Comparison of ENCODE assay signal across 8 mouse cellular contexts in the genomic region with DNA sequence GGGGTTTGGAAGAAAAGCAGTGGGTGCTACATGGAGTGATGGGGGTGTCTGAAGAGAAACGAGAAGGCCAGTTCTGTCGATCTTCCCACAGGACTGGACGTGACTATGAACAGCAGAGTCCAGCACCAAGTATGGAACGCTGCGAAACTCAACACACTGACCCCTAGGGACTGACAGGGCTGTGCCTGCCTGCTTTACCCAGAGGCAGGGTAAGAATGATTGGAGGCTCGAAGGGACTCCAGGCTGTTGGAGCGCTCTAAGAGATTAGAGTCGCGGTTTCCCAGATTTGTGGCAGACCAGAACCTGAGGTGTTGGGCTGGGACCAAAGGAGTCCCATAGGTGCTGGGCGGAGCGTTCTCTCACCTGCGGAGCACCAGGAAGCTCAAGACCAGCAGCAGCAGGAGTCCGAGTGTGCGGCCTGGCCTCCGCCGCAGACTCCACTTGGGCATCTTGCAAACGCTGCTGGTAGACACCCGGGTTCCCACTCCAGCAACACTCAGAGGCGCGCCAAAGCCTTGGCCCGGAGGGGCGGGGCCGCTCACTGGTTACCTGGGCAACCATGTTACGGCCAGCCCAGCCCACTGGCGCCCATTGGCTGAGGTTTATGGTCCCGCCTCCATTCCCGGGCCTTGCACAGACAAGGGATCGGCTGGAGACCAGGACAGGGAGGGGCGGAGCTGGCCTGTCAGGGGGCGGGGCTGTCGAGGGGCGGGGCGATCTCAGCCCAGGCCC. TPM values are rescaled to one million over a fixed set of nuclear protein-coding genes. Genes with fewer than 3 reads are reported as not detected.
DNase-seq lines count a peak whose midpoint lies in the region; ATAC-seq and TF ChIP-seq lines count a peak whose summit lies in the region.

A gene (minus strand): TSS at position 534 of the 732 bp plus-strand sequence.

- no peaks in the 10 kb centered on the region for H3K4me1 ChIP-seq in G1E (ENCODE audit: insufficient read depth, low read depth, low read length)
- H3K4me1 ChIP-seq in forebrain, postnatal 0 days (ENCODE audit: insufficient read depth), result no peaks in the 10 kb centered on the region
- no peaks in the 10 kb centered on the region for H3K4me1 ChIP-seq in liver, embryonic 14.5 days (replicated peaks; ENCODE audit: control insufficient read depth in 2 of 2, insufficient read depth in 2 of 2, low read length in 1 of 2)
- no peaks in the 10 kb centered on the region; the same call in 1 of the 2 replicates for H3K4me1 ChIP-seq in neural tube, embryonic 12.5 days

- peak within 1 kb of the TSS; percentile 54; the same call in 1 of the 2 replicates for H3K27ac ChIP-seq in forebrain, postnatal 0 days (ENCODE audit: low read depth, low read length)
- H3K27ac ChIP-seq in liver, embryonic 14.5 days, result no peak within 1 kb of the TSS
- H3K27ac ChIP-seq in neural tube, embryonic 12.5 days, result no peak within 1 kb of the TSS

- H3K9ac ChIP-seq in forebrain, postnatal 0 days, result peak within 1 kb of the TSS; percentile 51
- H3K9ac ChIP-seq in liver, embryonic 14.5 days (replicated peaks), result no peak within 1 kb of the TSS
- peak within 1 kb of the TSS; percentile 47; the same call in 1 of the 2 replicates for H3K9ac ChIP-seq in neural tube, embryonic 12.5 days

- no peak for ATAC-seq in G1E (ENCODE audit: extremely low read depth, insufficient number of reproducible peaks, low FRiP score, poor library complexity, severe bottlenecking)
- ATAC-seq in forebrain, postnatal 0 days, result peak; percentile 100
- ATAC-seq in liver, embryonic 14.5 days (ENCODE audit: insufficient read depth), result peak; percentile 98
- ATAC-seq in neural tube, embryonic 12.5 days (ENCODE audit: low FRiP score, low read depth), result peak; percentile 100

- H3K9me3 ChIP-seq in G1E (replicated peaks), result no peaks in the 10 kb centered on the region
- no peaks in the 10 kb centered on the region for H3K9me3 ChIP-seq in forebrain, postnatal 0 days (ENCODE audit: low read length)
- H3K9me3 ChIP-seq in liver, embryonic 14.5 days (ENCODE audit: control insufficient read depth, low read length), result no peaks in the 10 kb centered on the region
- H3K9me3 ChIP-seq in neural tube, embryonic 12.5 days, result no peaks in the 10 kb centered on the region

- DNase-seq in G1E (ENCODE audit: low spot score), result peak; percentile 2
- DNase-seq in cerebellum, adult 9-10 months, result peak; percentile 65
- peak; percentile 92 for DNase-seq in forebrain, postnatal 0 days
- peak; percentile 76 to 82 for DNase-seq in heart, postnatal 14 days
- DNase-seq in kidney, postnatal 4 days, result peak; percentile 97 to 98
- peak; percentile 45 to 50 (median 49) for DNase-seq in liver, embryonic 14.5 days (ENCODE audit: low read depth in 3 of 3, low spot score in 3 of 3)
- peak; percentile 98 for DNase-seq in testis, postnatal 10 days (ENCODE audit: low spot score)

- H3K36me3 ChIP-seq in G1E (replicated peaks), result no peaks in the 10 kb centered on the region
- H3K36me3 ChIP-seq in forebrain, postnatal 0 days (ENCODE audit: insufficient read depth), result no peaks in the 10 kb centered on the region
- H3K36me3 ChIP-seq in liver, embryonic 14.5 days (replicated peaks; ENCODE audit: control insufficient read depth, insufficient read depth, low read depth), result no peaks in the 10 kb centered on the region
- H3K36me3 ChIP-seq in neural tube, embryonic 12.5 days, result no peaks in the 10 kb centered on the region

- 4% methylated on average over 33 of the region's 33 CpGs for WGBS in forebrain, postnatal 0 days
- 2% methylated on average over 33 of the region's 33 CpGs for WGBS in liver, embryonic 14.5 days (ENCODE audit: insufficient replicate concordance)
- WGBS in neural tube, embryonic 12.5 days, result 1% methylated on average over 33 of the region's 33 CpGs

- peak within 1 kb of the TSS; percentile 13; the same call in 1 of the 2 replicates for H3K4me3 ChIP-seq in G1E (ENCODE audit: low read depth, low read length)
- H3K4me3 ChIP-seq in forebrain, postnatal 0 days (ENCODE audit: low read depth, low read length), result peak within 1 kb of the TSS; percentile 45
- H3K4me3 ChIP-seq in liver, embryonic 14.5 days (ENCODE audit: insufficient read depth in 1 of 2, low read depth in 2 of 2, low read length in 2 of 2), result peak within 1 kb of the TSS; percentile 10 to 14; a peak in 1 of 4 replicates
- H3K4me3 ChIP-seq in neural tube, embryonic 12.5 days, result peak within 1 kb of the TSS; percentile 43

- intact Hi-C loops in heart, postnatal 14 days (cut with DNase I), result no loop called here

- peak within 1 kb of the TSS; percentile 83 for H3K4me2 ChIP-seq in forebrain, postnatal 0 days (ENCODE audit: low read depth)
- H3K4me2 ChIP-seq in liver, embryonic 14.5 days (ENCODE audit: low read depth), result peak within 1 kb of the TSS; percentile 42
- H3K4me2 ChIP-seq in neural tube, embryonic 12.5 days (replicated peaks), result peak within 1 kb of the TSS; percentile 79

- H3K27me3 ChIP-seq in G1E (ENCODE audit: insufficient read depth, low read length), result peaks cover 5% of the 10 kb centered on the region; the same call in 1 of the 2 replicates
- no peaks in the 10 kb centered on the region for H3K27me3 ChIP-seq in forebrain, postnatal 0 days (ENCODE audit: insufficient read depth, low read length)
- no peaks in the 10 kb centered on the region for H3K27me3 ChIP-seq in liver, embryonic 14.5 days (ENCODE audit: control insufficient read depth, insufficient read depth, low read length)
- no peaks in the 10 kb centered on the region for H3K27me3 ChIP-seq in neural tube, embryonic 12.5 days (replicated peaks)

- TF ChIP-seq CTCF in G1E (IDR thresholded peaks at IDR 0.05; ENCODE audit: low read depth, low read length), result no peak
- TF ChIP-seq CTCF in forebrain, postnatal 0 days (IDR thresholded peaks at IDR 0.05; ENCODE audit: low read depth), result peak; percentile 27
- TF ChIP-seq CTCF in liver, embryonic 14.5 days (IDR thresholded peaks at IDR 0.05; ENCODE audit: low read depth), result no peak

- no peak for TF ChIP-seq EP300 in liver, embryonic 14.5 days (IDR thresholded peaks at IDR 0.05; ENCODE audit: low read depth)

RNA-seq across cellular contexts. Expression of the gene that starts here (rescaled TPM):
- total RNA-seq in G1E (2014; fragmentation: Nextera tagmentation), result not detected in 2 replicates
- 0.06 and 0.44 TPM in 2 replicates for total RNA-seq in G1E (2017)
- polyA plus RNA-seq in G1E (2012), result not detected in 2 replicates
- 2.8 and 2.9 TPM in 2 replicates for total RNA-seq in forebrain, postnatal 0 days (2014; rRNA removed)
- polyA plus RNA-seq in forebrain, postnatal 0 days (2015; fragmentation: Nextera tagmentation; extraction: Ambion mirVana), result 1.7 and 1.9 TPM in 2 replicates
- total RNA-seq in heart, postnatal 14 days (2021), result 1 to 10 TPM in 1 of 2 experiments, under 1 TPM in 1; 0.66 to 1.8 TPM
- 0.03 and 0.06 TPM in 2 replicates for polyA plus RNA-seq in liver, embryonic 14.5 days (2012; rRNA removed)
- polyA plus RNA-seq in liver, embryonic 14.5 days (2014; fragmentation: Nextera tagmentation; extraction: Ambion mirVana), result not detected in 2 replicates
- polyA plus RNA-seq in neural tube, embryonic 12.5 days (2016; fragmentation: Nextera tagmentation; extraction: Ambion mirVana), result 2.8 and 3.1 TPM in 2 replicates

Comparison
In these comparisons a context has a peak if more than half of its experiments do, and no peak if none do; other contexts are left out.
1. Peak in DNase-seq and H3K4me3 ChIP-seq in G1E; RNA of the gene not detected or under 1 TPM.
2. Peak in DNase-seq, ATAC-seq, H3K4me3 ChIP-seq and H3K4me2 ChIP-seq in liver, embryonic 14.5 days; RNA of the gene not detected or under 1 TPM.
3. DNase-seq: peak in every context shown above with its lines; median percentile 98 in testis, postnatal 10 days; 98 in kidney, postnatal 4 days; 92 in forebrain, postnatal 0 days; 79 in heart, postnatal 14 days; 65 in cerebellum, adult 9-10 months; 49 in liver, embryonic 14.5 days; 2 in G1E.